Comparison of ENCODE assay signal across 9 mouse cellular contexts in the genomic region with DNA sequence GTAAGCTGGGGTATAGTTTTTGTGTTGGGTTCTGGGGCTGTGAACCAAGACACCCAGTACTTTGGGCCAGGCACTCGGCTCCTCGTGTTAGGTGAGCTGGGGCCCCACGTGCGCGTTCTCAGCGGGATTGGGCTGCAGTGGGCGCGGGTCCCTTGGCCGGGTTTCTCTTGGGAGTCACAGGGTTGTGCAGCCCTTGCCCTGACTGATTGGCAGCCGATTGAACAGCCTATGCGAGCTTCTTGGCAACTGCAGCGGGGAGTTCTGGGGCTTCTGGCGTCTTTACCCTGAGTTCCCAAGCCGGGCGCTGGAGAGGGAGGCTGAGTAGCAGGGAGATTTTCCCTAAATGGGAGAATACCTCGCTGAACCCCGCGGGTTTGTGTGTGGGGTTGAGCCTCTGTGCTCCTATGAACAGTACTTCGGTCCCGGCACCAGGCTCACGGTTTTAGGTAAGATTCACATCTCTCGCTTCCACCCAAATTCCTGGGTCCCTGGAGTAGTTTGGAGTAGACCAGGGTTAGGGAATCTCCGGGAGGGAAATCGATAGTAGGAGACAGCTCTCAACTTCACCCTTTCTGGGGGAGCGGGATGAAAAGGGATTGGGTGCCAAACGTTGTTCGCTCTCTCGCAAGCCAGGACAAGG. TPM values are rescaled to one million over a fixed set of nuclear protein-coding genes. Genes with fewer than 3 reads are reported as not detected.
A peak's percentile ranks its signal among the peaks of the same experiment; 100 is the strongest.
DNase-seq lines count a peak whose midpoint lies in the region; ATAC-seq and TF ChIP-seq lines count a peak whose summit lies in the region.
"Had no signal": no experiment of that assay in that cellular context is flagged by ENCODE, and none has a peak within 500 bp of the region (broad histone marks: within the 10 kb centered on the region; RNA-seq: fewer than 3 reads in every experiment).

No protein-coding gene starts in this region.

- no peaks in the 10 kb centered on the region for H3K36me3 ChIP-seq in hindbrain, embryonic 13.5 days
- no peaks in the 10 kb centered on the region for H3K36me3 ChIP-seq in midbrain, embryonic 13.5 days

- DNase-seq in layer of hippocampus, adult 2 months (ENCODE audit: low spot score in 2 of 2) = no peak
- no peak for DNase-seq in layer of hippocampus, adult 9-10 months (ENCODE audit: low spot score)
- DNase-seq in embryo, embryonic 10 days (ENCODE audit: low spot score) = peak; percentile 21
- no peak for DNase-seq in gastrocnemius, postnatal 4 days (ENCODE audit: low spot score in 2 of 2)
- DNase-seq in gastrocnemius, adult 2 months = no peak
- DNase-seq in layer of hippocampus, adult 9-11 months = no peak

- ATAC-seq in hindbrain, embryonic 13.5 days (ENCODE audit: low FRiP score) = peak; percentile 59; the same call in 1 of the 2 replicates
- ATAC-seq in midbrain, embryonic 13.5 days = peak; percentile 44

- no peaks in the 10 kb centered on the region for H3K9me3 ChIP-seq in hindbrain, embryonic 13.5 days
- no peaks in the 10 kb centered on the region for H3K9me3 ChIP-seq in midbrain, embryonic 13.5 days

- H3K27me3 ChIP-seq in hindbrain, embryonic 13.5 days = peaks cover 11% of the 10 kb centered on the region; the same call in 1 of the 2 replicates
- 0 out of 2 replicates have a peak, but pooled peaks cover 9% of the 10 kb centered on the region for H3K27me3 ChIP-seq in midbrain, embryonic 13.5 days

- intact Hi-C loops in gastrocnemius, adult 2 months (cut with DNase I) = no loop called here

- TF ChIP-seq CTCF in layer of hippocampus, adult 2 months (conservative IDR thresholded peaks at IDR 0.05) = no peak
- no peak for TF ChIP-seq CTCF in gastrocnemius, adult 2 months (IDR thresholded peaks at IDR 0.05)

- WGBS in hindbrain, embryonic 13.5 days = 8% methylated on average over 28 of the region's 28 CpGs
- WGBS in midbrain, embryonic 13.5 days = 6% methylated on average over 28 of the region's 28 CpGs

- H3K4me2 ChIP-seq in hindbrain, embryonic 13.5 days = peak overlapping the region; percentile 59
- H3K4me2 ChIP-seq in midbrain, embryonic 13.5 days (replicated peaks) = peak overlapping the region; percentile 64

- H3K4me1 ChIP-seq in hindbrain, embryonic 13.5 days (replicated peaks) = peaks cover 17% of the 10 kb centered on the region
- peaks cover 17% of the 10 kb centered on the region for H3K4me1 ChIP-seq in midbrain, embryonic 13.5 days (replicated peaks)

- H3K27ac ChIP-seq in layer of hippocampus, adult 2 months = no peak overlapping the region
- H3K27ac ChIP-seq in hindbrain, embryonic 13.5 days = no peak overlapping the region
- no peak overlapping the region for H3K27ac ChIP-seq in midbrain, embryonic 13.5 days
- H3K27ac ChIP-seq in gastrocnemius, adult 2 months = no peak overlapping the region

- peak overlapping the region; percentile 41 for H3K4me3 ChIP-seq in layer of hippocampus, adult 2 months
- H3K4me3 ChIP-seq in hindbrain, embryonic 13.5 days = peak overlapping the region; percentile 29
- H3K4me3 ChIP-seq in midbrain, embryonic 13.5 days (replicated peaks) = peak overlapping the region; percentile 35
- H3K4me3 ChIP-seq in gastrocnemius, adult 2 months = no peak overlapping the region

- 0 out of 2 replicates have a peak overlapping the region, but pooled peaks have one; percentile 36 for H3K9ac ChIP-seq in hindbrain, embryonic 13.5 days
- peak overlapping the region; percentile 55 for H3K9ac ChIP-seq in midbrain, embryonic 13.5 days (replicated peaks)

RNA-seq across cellular contexts. Expression of a gene that starts 21.9 kb away (rescaled TPM):
- total RNA-seq in layer of hippocampus, adult 2 months (2021) = not detected
- not detected in 2 replicates for polyA plus RNA-seq in hindbrain, embryonic 13.5 days (2015; fragmentation: Nextera tagmentation; extraction: Ambion mirVana)
- not detected in 2 replicates for polyA plus RNA-seq in midbrain, embryonic 13.5 days (2015; fragmentation: Nextera tagmentation; extraction: Ambion mirVana)
- not detected for total RNA-seq in gastrocnemius, postnatal 4 days (2021)
- not detected for total RNA-seq in gastrocnemius, adult 2 months (2021)
- total RNA-seq: adrenal gland, postnatal 36 days had no signal
